In genomic region chr3:27881897-27882835, GRCm38 (mm10) we compare ENCODE assay signal across 15 mouse cellular contexts. TPM values are rescaled to one million over a fixed set of nuclear protein-coding genes. Genes with fewer than 3 reads are reported as not detected.
A peak's percentile ranks its signal among the peaks of the same experiment; 100 is the strongest.
DNase-seq lines count a peak whose midpoint lies in the region; ATAC-seq lines count a peak whose summit lies in the region.
"Had no signal": no experiment of that assay in that cellular context is flagged by ENCODE, and none has a peak within 500 bp of the region (broad histone marks: within the 10 kb centered on the region; RNA-seq: fewer than 3 reads in every experiment).

No protein-coding gene starts in this region.

- no peaks in the 10 kb centered on the region for H3K36me3 ChIP-seq in heart, embryonic 14.5 days (ENCODE audit: control insufficient read depth, insufficient read depth, low read length)
- H3K36me3 ChIP-seq in embryonic facial prominence, embryonic 15.5 days = no peaks in the 10 kb centered on the region
- H3K36me3 ChIP-seq in lung, embryonic 15.5 days = no peaks in the 10 kb centered on the region
- H3K36me3 ChIP-seq: hindbrain, embryonic 12.5 days had no signal

- no peak for ATAC-seq in heart, embryonic 14.5 days (ENCODE audit: insufficient number of reproducible peaks, insufficient read depth, low FRiP score, low read depth)
- ATAC-seq in embryonic facial prominence, embryonic 15.5 days (ENCODE audit: insufficient number of reproducible peaks, low FRiP score, low TSS enrichment, low read depth) = peak; percentile 60; the same call in 1 of the 2 replicates
- peak; percentile 59 for ATAC-seq in lung, embryonic 15.5 days (ENCODE audit: borderline replicate concordance, extremely low read depth, low FRiP score, low TSS enrichment)

- no peak overlapping the region for H3K4me3 ChIP-seq in heart, embryonic 14.5 days (ENCODE audit: control insufficient read depth in 1 of 2, insufficient read depth in 1 of 2, low read depth in 1 of 2, low read length in 2 of 2)
- no peak overlapping the region for H3K4me3 ChIP-seq in embryonic facial prominence, embryonic 15.5 days (replicated peaks)
- H3K4me3 ChIP-seq in lung, embryonic 15.5 days = no peak overlapping the region
- H3K4me3 ChIP-seq: erythroblast, embryonic 14.5 days; hindbrain, embryonic 12.5 days; layer of hippocampus, adult 2 months had no signal

- H3K9ac ChIP-seq in heart, embryonic 14.5 days (ENCODE audit: low read length) = no peak overlapping the region
- no peak overlapping the region for H3K9ac ChIP-seq in embryonic facial prominence, embryonic 15.5 days
- no peak overlapping the region for H3K9ac ChIP-seq in lung, embryonic 15.5 days
- H3K9ac ChIP-seq: hindbrain, embryonic 12.5 days had no signal

- H3K27ac ChIP-seq in heart, embryonic 14.5 days (replicated peaks in 1 of 2; ENCODE audit: control insufficient read depth in 1 of 2, insufficient read depth in 1 of 2, low read depth in 2 of 2, low read length in 2 of 2) = peak overlapping the region; percentile 9 to 53; a peak in 3 of 4 replicates
- peak overlapping the region; percentile 34; the same call in 1 of the 2 replicates for H3K27ac ChIP-seq in embryonic facial prominence, embryonic 15.5 days (replicated peaks)
- H3K27ac ChIP-seq in lung, embryonic 15.5 days = peak overlapping the region; percentile 65
- H3K27ac ChIP-seq: hindbrain, embryonic 12.5 days; layer of hippocampus, adult 2 months had no signal

- no peaks in the 10 kb centered on the region for H3K27me3 ChIP-seq in heart, embryonic 14.5 days (ENCODE audit: control insufficient read depth, insufficient read depth, low read length)
- no peaks in the 10 kb centered on the region for H3K27me3 ChIP-seq in embryonic facial prominence, embryonic 15.5 days
- no peaks in the 10 kb centered on the region for H3K27me3 ChIP-seq in lung, embryonic 15.5 days
- H3K27me3 ChIP-seq: hindbrain, embryonic 12.5 days had no signal

- 63% methylated on average over 6 of the region's 6 CpGs for WGBS in heart, embryonic 14.5 days
- WGBS in embryonic facial prominence, embryonic 15.5 days = 61% methylated on average over 6 of the region's 6 CpGs
- WGBS in lung, embryonic 15.5 days = 50% methylated on average over 6 of the region's 6 CpGs

- H3K4me1 ChIP-seq in heart, embryonic 14.5 days (ENCODE audit: control insufficient read depth in 2 of 2, insufficient read depth in 2 of 2, low read length in 2 of 2) = peaks cover 11 to 21% of the 10 kb centered on the region in 2 experiments; a peak in 3 of 4 replicates
- no peaks in the 10 kb centered on the region for H3K4me1 ChIP-seq in embryonic facial prominence, embryonic 15.5 days
- H3K4me1 ChIP-seq in lung, embryonic 15.5 days = peaks cover 22% of the 10 kb centered on the region

- H3K4me2 ChIP-seq in heart, embryonic 14.5 days (ENCODE audit: low read length) = no peak overlapping the region
- H3K4me2 ChIP-seq in embryonic facial prominence, embryonic 15.5 days (replicated peaks) = no peak overlapping the region
- H3K4me2 ChIP-seq in lung, embryonic 15.5 days = no peak overlapping the region
- H3K4me2 ChIP-seq: hindbrain, embryonic 12.5 days had no signal

- DNase-seq in heart, adult 11 months = no peak
- DNase-seq in 3T3-L1 (ENCODE audit: low read depth, low spot score) = peak; percentile 94
- DNase-seq in spleen, postnatal 36 days (ENCODE audit: low spot score in 2 of 2) = no peak
- no peak for DNase-seq in T-cell, adult 2 months (ENCODE audit: low spot score)
- DNase-seq in cerebellum, adult 9-10 months = no peak
- DNase-seq: cerebellum, postnatal 25 days; gastrocnemius, postnatal 25 days; left cerebral cortex, postnatal 4 days; thymus, adult 2 months had no signal

- no peaks in the 10 kb centered on the region for H3K9me3 ChIP-seq in heart, embryonic 14.5 days (ENCODE audit: control insufficient read depth, low read length)
- no peaks in the 10 kb centered on the region for H3K9me3 ChIP-seq in embryonic facial prominence, embryonic 15.5 days (replicated peaks)
- no peaks in the 10 kb centered on the region for H3K9me3 ChIP-seq in lung, embryonic 15.5 days
- H3K9me3 ChIP-seq: hindbrain, embryonic 12.5 days had no signal

RNA-seq across cellular contexts. Expression of gene Tmem212, which starts 14.0 kb away (rescaled TPM):
- not detected in 2 replicates for polyA plus RNA-seq in heart, embryonic 14.5 days (2014; fragmentation: Nextera tagmentation; extraction: Ambion mirVana)
- 7.9 and 18.9 TPM in 2 replicates for polyA plus RNA-seq in embryonic facial prominence, embryonic 15.5 days (2015; fragmentation: Nextera tagmentation; extraction: Ambion mirVana)
- polyA plus RNA-seq in lung, embryonic 15.5 days (2015; fragmentation: Nextera tagmentation; extraction: Ambion mirVana) = 0.39 and 0.87 TPM in 2 replicates
- polyA plus RNA-seq: erythroblast, embryonic 14.5 days; hindbrain, embryonic 12.5 days had no signal

RNA-seq across cellular contexts. Expression of gene Pld1, which starts 56.3 kb away (rescaled TPM):
- polyA plus RNA-seq in heart, embryonic 14.5 days (2014; fragmentation: Nextera tagmentation; extraction: Ambion mirVana) = 8.9 and 9.0 TPM in 2 replicates
- polyA plus RNA-seq in embryonic facial prominence, embryonic 15.5 days (2015; fragmentation: Nextera tagmentation; extraction: Ambion mirVana) = 6.4 and 7.1 TPM in 2 replicates
- polyA plus RNA-seq in lung, embryonic 15.5 days (2015; fragmentation: Nextera tagmentation; extraction: Ambion mirVana) = 6.4 and 9.0 TPM in 2 replicates
- polyA plus RNA-seq: erythroblast, embryonic 14.5 days had no signal
